Mouse (Mus musculus) thymus, adult 2 months (tissue): ENCODE data around the gene Eef2kmt. TPM values are rescaled to one million over a fixed set of nuclear protein-coding genes. Genes with fewer than 3 reads are reported as not detected.

Experiments
- DNase-seq: peaks from one replicate; pipeline ENCODE4 v3.0.0; 2021
- H3K27ac ChIP-seq: fragments of 200-500 bp; 2 replicates; pipeline ENCODE4 v1.5.1; 2012; ENCODE audit warnings: low read length, control low read depth; ENCODE audit not compliant: control insufficient read depth, insufficient read depth
- H3K27me3 ChIP-seq: fragments of 200-500 bp; 2 replicates; pipeline ENCODE4 v1.6.1; 2012; ENCODE audit warnings: mild to moderate bottlenecking, low read length, moderate library complexity, mixed read lengths; ENCODE audit not compliant: control insufficient read depth, insufficient read depth
- H3K36me3 ChIP-seq: fragments of 200-500 bp; 2 replicates; pipeline ENCODE4 v1.6.1; 2012; ENCODE audit warnings: mild to moderate bottlenecking, low read length, moderate library complexity; ENCODE audit not compliant: control insufficient read depth, insufficient read depth
- H3K4me1 ChIP-seq: fragments of 200-500 bp; replicated peaks from 2 replicates; pipeline ENCODE4 v1.6.1; 2012; ENCODE audit warnings: low read length; ENCODE audit not compliant: control insufficient read depth, insufficient read depth
- H3K4me3 ChIP-seq: fragments of 200-500 bp; 2 replicates; pipeline ENCODE4 v1.5.1; 2012; ENCODE audit warnings: mild to moderate bottlenecking, low read length, control low read depth, moderate library complexity; ENCODE audit not compliant: control insufficient read depth, insufficient read depth
- CTCF ChIP-seq: fragments of 200-500 bp; IDR thresholded peaks from 2 replicates; pipeline ENCODE4 v1.5.1; 2012; ENCODE audit warnings: mild to moderate bottlenecking, control low read depth, low read length, moderate library complexity, borderline replicate concordance; ENCODE audit not compliant: control insufficient read depth, poor library complexity, insufficient read depth; ENCODE audit errors: extremely low read depth
- POLR2A ChIP-seq: fragments of 200-500 bp; IDR thresholded peaks from 2 replicates; pipeline ENCODE4 v1.6.1; 2012; ENCODE audit warnings: mild to moderate bottlenecking, low read length, control low read depth, moderate library complexity; ENCODE audit not compliant: control insufficient read depth, poor library complexity, insufficient read depth; ENCODE audit errors: extremely low read depth
- WGBS: fragments of 180-500 bp; shearing (Covaris S2); methylation state at CpG from one replicate; pipeline ENCODE4 v1.1.7; 2018; 5-methylcytosine and 5-hydroxymethylcytosine counted together
- polyA plus RNA-seq: library from polyadenylated mRNA; depleted of rRNA; stranded (reverse); fragments of >200 nt; gene quantifications from 2 replicates; pipeline ENCODE4 v1.2.3, GENCODE M21; 2012

The Eef2kmt gene
- polyA plus RNA-seq, 1 experiment, result 34.6 TPM

DNA sequence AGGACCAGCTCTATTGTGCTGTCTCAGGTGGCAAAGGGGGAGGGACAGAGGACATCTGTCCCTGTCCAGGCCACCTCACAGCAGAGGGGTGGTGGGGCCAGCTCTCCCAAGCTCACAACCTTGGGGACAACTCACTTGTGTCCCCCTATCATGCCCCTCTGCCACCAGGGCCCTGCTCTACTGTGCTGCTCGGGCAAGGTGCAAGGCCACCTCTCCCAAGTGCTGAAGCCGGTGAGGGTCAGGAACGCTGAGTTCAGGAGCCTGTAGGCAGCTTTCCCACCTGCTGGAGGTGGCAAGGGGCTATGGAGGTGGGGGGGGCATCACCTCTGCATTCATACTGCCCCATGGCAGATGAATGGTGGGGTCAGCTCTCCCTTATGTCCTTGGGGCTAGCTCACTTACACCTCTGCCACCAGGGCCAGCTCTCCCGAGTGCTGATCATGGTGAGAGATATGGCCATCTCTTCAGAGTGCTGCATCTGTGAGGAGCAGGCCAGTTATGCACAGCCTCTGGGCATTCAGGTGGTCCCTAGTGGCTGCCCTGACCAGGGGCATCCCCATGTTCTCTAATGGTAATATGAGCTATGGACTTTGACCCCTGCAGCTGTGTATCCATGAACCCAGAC, 15.7 kb upstream of the Eef2kmt start:
- H3K4me3 ChIP-seq, result no peak overlapping the region
- H3K4me1 ChIP-seq, result no peaks in the 10 kb centered on the region
- WGBS, result 96% methylated on average over 4 of the region's 4 CpGs
- DNase-seq, result no peak
- no peaks in the 10 kb centered on the region for H3K27me3 ChIP-seq
- H3K27ac ChIP-seq, result no peak overlapping the region
- TF ChIP-seq POLR2A (no peak), CTCF (no peak)
- H3K36me3 ChIP-seq, result no peaks in the 10 kb centered on the region

DNA sequence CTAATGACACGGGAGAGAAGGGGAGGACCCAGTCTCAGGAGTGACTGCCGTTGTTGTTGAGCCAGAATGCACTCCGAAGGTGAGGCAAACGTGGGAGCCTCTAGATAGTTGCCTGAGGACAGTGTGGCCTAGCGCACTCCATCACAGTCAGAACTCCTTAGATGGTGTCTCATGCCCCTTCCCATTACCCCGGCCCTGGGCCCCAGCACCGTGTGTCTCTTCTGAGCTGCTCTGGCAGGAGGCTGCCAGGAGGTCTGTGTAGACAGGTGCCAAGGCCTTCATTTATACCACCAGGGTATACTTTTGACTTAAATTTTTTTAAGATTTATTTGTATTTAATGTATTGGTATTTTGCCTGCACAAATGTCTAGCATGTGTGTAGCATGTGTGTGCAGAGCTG, 8.1 kb upstream of the Eef2kmt start:
- no peak for DNase-seq
- no peaks in the 10 kb centered on the region for H3K27me3 ChIP-seq
- no peaks in the 10 kb centered on the region for H3K36me3 ChIP-seq
- no peaks in the 10 kb centered on the region for H3K4me1 ChIP-seq
- no peak overlapping the region for H3K4me3 ChIP-seq
- H3K27ac ChIP-seq, result no peak overlapping the region
- WGBS, result 94% methylated on average over 7 of the region's 7 CpGs
- TF ChIP-seq CTCF (no peak), POLR2A (no peak)

DNA sequence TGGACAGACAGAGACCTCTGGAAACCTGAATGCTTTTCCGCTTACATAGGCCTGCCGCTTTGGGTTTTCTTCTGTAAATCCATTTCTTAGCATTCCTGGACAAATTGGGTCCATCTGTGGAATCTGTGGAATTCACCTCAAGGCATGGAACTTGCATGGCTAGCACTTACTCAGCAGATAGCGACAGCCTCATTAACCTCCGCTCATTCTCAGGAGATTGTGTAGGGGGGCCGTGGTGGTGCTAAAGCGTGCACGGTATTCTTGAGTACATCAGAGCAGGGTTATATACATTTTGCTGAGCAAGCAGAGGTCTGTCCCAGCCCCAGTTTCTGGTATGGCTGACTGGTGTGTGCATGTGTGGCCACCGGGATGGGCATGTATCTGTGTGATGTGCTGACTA, 7.4 kb upstream of the Eef2kmt start:
- no peaks in the 10 kb centered on the region for H3K36me3 ChIP-seq
- H3K4me3 ChIP-seq, result no peak overlapping the region
- no peak overlapping the region for H3K27ac ChIP-seq
- TF ChIP-seq CTCF, result no peak
- no peak for DNase-seq
- no peaks in the 10 kb centered on the region for H3K4me1 ChIP-seq
- 98% methylated on average over 8 of the region's 8 CpGs for WGBS
- H3K27me3 ChIP-seq, result no peaks in the 10 kb centered on the region

DNA sequence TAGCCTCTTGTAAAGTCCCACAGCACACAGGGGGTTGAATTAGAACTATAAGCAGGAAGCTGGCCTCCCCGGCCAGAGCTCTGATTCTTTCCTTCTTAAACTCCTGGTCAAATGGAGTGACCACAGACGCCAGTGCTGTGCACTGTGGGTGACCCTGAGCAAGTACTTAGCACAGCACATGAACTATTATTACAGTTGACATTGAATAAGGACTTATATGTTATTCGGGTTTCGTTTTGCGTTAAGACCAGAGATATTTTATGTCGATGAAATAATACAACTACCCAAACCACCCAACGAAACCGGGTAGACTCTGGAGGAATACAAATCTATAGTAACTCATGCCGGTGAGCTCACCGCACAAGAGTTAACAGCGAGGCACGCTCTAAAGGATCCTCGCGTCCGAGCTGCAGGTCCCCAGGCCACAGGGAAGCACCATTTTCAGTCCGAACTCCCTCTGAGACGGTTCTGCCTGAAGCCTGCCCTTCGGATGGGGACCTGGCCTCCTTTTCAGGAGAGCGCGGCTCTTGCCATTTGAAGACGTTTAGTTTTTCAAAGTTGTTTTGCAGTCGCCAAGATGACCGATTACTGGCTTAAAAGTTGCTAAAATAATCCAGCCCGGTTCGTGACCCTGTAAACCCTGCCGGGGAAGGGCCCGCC, 572 bp downstream of the Eef2kmt start:
- H3K27me3 ChIP-seq, result no peaks in the 10 kb centered on the region
- TF ChIP-seq POLR2A (no peak), CTCF (no peak)
- WGBS, result under 1% methylated on average over 27 of the region's 27 CpGs
- peak overlapping the region; percentile 51 for H3K4me3 ChIP-seq
- DNase-seq, result peak; percentile 30
- H3K4me1 ChIP-seq, result peaks cover 9% of the 10 kb centered on the region
- H3K27ac ChIP-seq, result peak overlapping the region; percentile 10; the same call in 1 of the 2 replicates
- H3K36me3 ChIP-seq, result no peaks in the 10 kb centered on the region

DNA sequence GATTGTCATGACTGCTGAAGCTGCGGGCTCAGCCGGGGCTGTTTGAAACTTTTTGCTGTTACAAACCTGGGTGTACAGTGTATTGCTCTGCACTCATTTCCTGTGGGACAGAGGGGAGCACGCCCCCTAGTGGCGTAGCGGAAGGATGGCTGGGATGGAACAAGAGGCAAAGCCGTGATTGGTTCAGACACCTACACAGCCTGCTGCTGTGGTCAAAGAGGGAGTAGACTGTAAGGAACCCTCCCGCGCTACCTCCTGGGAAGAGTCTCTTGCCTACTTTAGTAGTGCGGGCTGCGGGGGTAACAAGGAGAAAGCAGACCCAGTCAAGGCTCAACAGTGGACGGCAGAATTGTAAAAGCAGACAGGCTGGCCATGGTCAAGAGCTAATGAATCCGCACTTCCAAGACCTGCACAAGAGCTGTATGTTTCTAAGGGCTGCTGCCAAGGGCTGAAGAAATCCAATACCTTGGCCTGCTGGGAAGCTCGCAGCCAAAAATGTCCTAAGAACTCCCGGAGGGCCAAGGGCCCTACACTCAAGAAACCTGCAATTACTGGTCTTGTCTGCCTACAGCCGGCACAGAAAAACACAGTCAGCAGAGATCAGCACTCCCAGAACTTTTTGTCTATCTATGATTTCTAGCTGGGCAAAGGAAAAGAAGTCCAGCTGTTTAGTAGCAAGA, 1.3 kb downstream of the Eef2kmt start:
- Histone ChIP-seq H3K4me3 (peak overlapping the region; percentile 32), H3K27me3 (no peaks in the 10 kb centered on the region), H3K27ac (peak overlapping the region; percentile 6; the same call in 1 of the 2 replicates), H3K4me1 (peaks cover 9% of the 10 kb centered on the region), H3K36me3 (no peaks in the 10 kb centered on the region)
- peak; percentile 88 for DNase-seq
- 2% methylated on average over 15 of the region's 15 CpGs for WGBS
- no peak for TF ChIP-seq POLR2A
- TF ChIP-seq CTCF, result peak; percentile 98

DNA sequence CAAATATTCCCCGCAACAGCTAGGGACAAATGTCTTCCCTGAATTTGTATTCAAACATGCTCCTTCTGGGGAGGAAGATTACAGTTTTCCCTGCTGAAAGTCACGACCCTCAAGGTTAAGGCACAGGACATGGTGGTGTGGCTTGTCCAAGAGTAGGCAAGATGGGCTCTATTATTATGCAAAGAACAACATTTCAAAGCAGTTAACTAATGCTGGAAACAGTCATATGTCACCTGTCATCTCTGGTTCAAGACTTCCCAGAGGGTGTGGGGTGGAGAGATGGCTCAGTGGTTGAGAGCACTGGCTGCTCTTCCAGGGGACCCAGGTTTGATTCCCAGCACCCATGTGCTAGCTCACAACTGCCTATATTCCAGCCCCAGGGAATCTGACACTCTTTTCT, 3.5 kb downstream of the Eef2kmt start:
- TF ChIP-seq POLR2A (no peak), CTCF (no peak)
- H3K4me1 ChIP-seq, result peaks cover 9% of the 10 kb centered on the region
- no peak overlapping the region for H3K4me3 ChIP-seq
- no peak overlapping the region for H3K27ac ChIP-seq
- 96% methylated on average over 2 of the region's 2 CpGs for WGBS
- no peak for DNase-seq
- no peaks in the 10 kb centered on the region for H3K36me3 ChIP-seq
- H3K27me3 ChIP-seq, result no peaks in the 10 kb centered on the region

DNA sequence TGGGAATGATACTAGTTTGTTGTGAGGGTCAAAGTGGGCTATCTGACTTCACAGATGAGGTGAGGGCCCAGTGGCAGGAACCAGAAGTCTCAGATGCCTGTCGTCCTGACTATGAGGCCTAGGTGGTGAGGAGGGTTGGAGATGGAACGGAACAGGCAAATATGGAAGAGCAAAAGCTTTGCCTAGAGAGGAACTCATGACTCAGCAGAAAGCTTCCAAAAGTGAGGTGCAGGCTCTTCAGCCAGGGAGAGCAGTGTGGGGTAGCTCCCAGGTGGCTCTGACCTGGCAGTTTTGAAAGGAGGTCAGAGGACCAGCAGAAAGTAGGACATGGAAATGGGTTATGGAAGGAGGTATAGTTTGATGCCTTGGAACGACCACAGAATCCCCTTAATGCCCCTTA, 4.9 kb downstream of the Eef2kmt start:
- Histone ChIP-seq H3K4me3 (no peak overlapping the region), H3K4me1 (peaks cover 7% of the 10 kb centered on the region), H3K27ac (no peak overlapping the region), H3K27me3 (no peaks in the 10 kb centered on the region), H3K36me3 (no peaks in the 10 kb centered on the region)
- no peak for TF ChIP-seq POLR2A
- TF ChIP-seq CTCF, result no peak
- WGBS, result 87% methylated on average over 3 of the region's 3 CpGs
- DNase-seq, result no peak
